Mouse (Mus musculus) telencephalon, adult 2 months (tissue): ENCODE data around the gene Man1c1.

ENCODE experiments used
- DNase-seq: peaks from one replicate; pipeline ENCODE4 v3.0.0-alpha.2; 2011; ENCODE audit warnings: low read depth, low spot score

Man1c1 gene

GRCm38 (mm10) chr4:134638111-134638550, 66.0 kb downstream of the Man1c1 start:
- no peak for DNase-seq

GRCm38 (mm10) chr4:134636406-134636805, 67.7 kb downstream of the Man1c1 start:
- no peak for DNase-seq

- DNase-seq: no peak
Measured at GRCm38 (mm10) chr4:134634001-134634400, 70.1 kb downstream of the Man1c1 start.

GRCm38 (mm10) chr4:134632131-134632711, 71.9 kb downstream of the Man1c1 start:
- DNase-seq: no peak

GRCm38 (mm10) chr4:134631471-134632130, 72.5 kb downstream of the Man1c1 start:
- peak; percentile 93 for DNase-seq

- no peak for DNase-seq
Measured at GRCm38 (mm10) chr4:134628575-134629384, 75.3 kb downstream of the Man1c1 start.

GRCm38 (mm10) chr4:134628058-134628457, 76.0 kb downstream of the Man1c1 start:
- DNase-seq: no peak

GRCm38 (mm10) chr4:134626883-134627282, 77.2 kb downstream of the Man1c1 start:
- no peak for DNase-seq

- DNase-seq: peak; percentile 71
Measured at GRCm38 (mm10) chr4:134626350-134626749, 77.7 kb downstream of the Man1c1 start.

GRCm38 (mm10) chr4:134624109-134624862, 79.8 kb downstream of the Man1c1 start:
- DNase-seq: peak; percentile 60

- DNase-seq: no peak
Measured at GRCm38 (mm10) chr4:134621695-134622094, 82.4 kb downstream of the Man1c1 start.

GRCm38 (mm10) chr4:134620246-134620645, 83.8 kb downstream of the Man1c1 start:
- no peak for DNase-seq

- DNase-seq: no peak
Measured at GRCm38 (mm10) chr4:134619489-134619870, 84.6 kb downstream of the Man1c1 start.

- DNase-seq: no peak
Measured at GRCm38 (mm10) chr4:134618810-134619488, 85.1 kb downstream of the Man1c1 start.

GRCm38 (mm10) chr4:134617779-134618178, 86.3 kb downstream of the Man1c1 start:
- no peak for DNase-seq

- no peak for DNase-seq
Measured at GRCm38 (mm10) chr4:134615929-134616625, 88.0 kb downstream of the Man1c1 start.

- no peak for DNase-seq
Measured at GRCm38 (mm10) chr4:134612070-134612667, 91.9 kb downstream of the Man1c1 start.

- no peak for DNase-seq
Measured at GRCm38 (mm10) chr4:134610616-134611015, 93.5 kb downstream of the Man1c1 start.

GRCm38 (mm10) chr4:134607679-134608078, 96.4 kb downstream of the Man1c1 start:
- no peak for DNase-seq

- DNase-seq: no peak
Measured at GRCm38 (mm10) chr4:134606054-134606453, 98.0 kb downstream of the Man1c1 start.
